ENCODE assay signal across 10 mouse cellular contexts in the genomic region with DNA sequence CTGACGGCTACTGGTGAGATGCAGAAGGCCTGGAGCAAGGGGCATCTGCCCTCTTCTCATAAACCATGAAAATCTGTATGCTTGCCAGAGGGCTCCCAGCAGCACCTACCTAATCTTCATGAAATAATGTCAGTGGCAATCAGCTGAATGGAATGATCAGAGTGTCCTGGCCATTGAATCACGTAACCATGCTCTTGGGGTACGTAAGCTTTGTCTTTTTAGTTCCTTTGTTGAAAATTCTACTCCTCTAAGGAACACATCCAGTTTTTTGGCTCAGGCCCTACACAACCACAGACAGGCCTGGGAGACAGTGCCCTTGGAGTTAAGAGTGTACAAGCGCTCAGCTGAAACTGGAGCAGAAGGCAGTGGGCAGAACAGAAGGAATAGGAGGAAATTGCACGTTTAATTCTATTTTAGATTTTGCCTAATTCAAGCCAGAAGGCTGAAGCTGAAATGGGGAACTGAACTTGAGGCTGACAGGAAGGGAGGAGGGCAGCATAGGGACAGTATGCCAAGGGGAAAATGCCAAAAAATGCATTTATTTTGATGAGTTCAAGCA.
DNase-seq lines count a peak whose midpoint lies in the region; ATAC-seq and TF ChIP-seq lines count a peak whose summit lies in the region.
"Had no signal": no experiment of that assay in that cellular context is flagged by ENCODE, and none has a peak within 500 bp of the region (broad histone marks: within the 10 kb centered on the region; RNA-seq: fewer than 3 reads in every experiment).

No protein-coding gene starts in this region.

- H3K9me3 ChIP-seq in hindbrain, postnatal 0 days (ENCODE audit: low read length): no peaks in the 10 kb centered on the region
- H3K9me3 ChIP-seq in hindbrain, embryonic 11.5 days (ENCODE audit: control insufficient read depth, low read length): no peaks in the 10 kb centered on the region
- H3K9me3 ChIP-seq in intestine, postnatal 0 days (ENCODE audit: control insufficient read depth): no peaks in the 10 kb centered on the region
- H3K9me3 ChIP-seq: neural tube, embryonic 13.5 days had no signal

- no peak for TF ChIP-seq CTCF in hindbrain, postnatal 0 days (IDR thresholded peaks at IDR 0.05; ENCODE audit: low read depth)
- TF ChIP-seq CTCF in intestine, postnatal 0 days (IDR thresholded peaks at IDR 0.05; ENCODE audit: low read depth): no peak

- H3K27me3 ChIP-seq in hindbrain, postnatal 0 days (ENCODE audit: insufficient read depth, low read length): no peaks in the 10 kb centered on the region
- no peaks in the 10 kb centered on the region for H3K27me3 ChIP-seq in hindbrain, embryonic 11.5 days (ENCODE audit: control insufficient read depth, insufficient read depth, low read length)
- H3K27me3 ChIP-seq in intestine, postnatal 0 days (replicated peaks; ENCODE audit: control insufficient read depth, insufficient read depth, low read length): no peaks in the 10 kb centered on the region
- H3K27me3 ChIP-seq: neural tube, embryonic 13.5 days had no signal

- peaks cover 56% of the 10 kb centered on the region for H3K36me3 ChIP-seq in hindbrain, postnatal 0 days (ENCODE audit: insufficient read depth, low read length)
- no peaks in the 10 kb centered on the region for H3K36me3 ChIP-seq in hindbrain, embryonic 11.5 days (ENCODE audit: control insufficient read depth, insufficient read depth, low read length)
- peaks cover 83% of the 10 kb centered on the region for H3K36me3 ChIP-seq in intestine, postnatal 0 days (ENCODE audit: control insufficient read depth, insufficient read depth)

- DNase-seq in hindbrain, postnatal 0 days (ENCODE audit: low spot score): peak; percentile 23
- no peak for DNase-seq in hindbrain, embryonic 11.5 days (ENCODE audit: low spot score)
- peak; percentile 83 for DNase-seq in cerebellum, adult 9-10 months
- DNase-seq in embryo, embryonic 10 days (ENCODE audit: low spot score): no peak
- DNase-seq: gastrocnemius, postnatal 10 days; kidney, postnatal 36 days had no signal

- no peak overlapping the region for H3K9ac ChIP-seq in hindbrain, postnatal 0 days (replicated peaks; ENCODE audit: low read length)
- no peak overlapping the region for H3K9ac ChIP-seq in hindbrain, embryonic 11.5 days (ENCODE audit: low read depth, low read length)
- no peak overlapping the region for H3K9ac ChIP-seq in intestine, postnatal 0 days (ENCODE audit: low read depth, low read length)
- H3K9ac ChIP-seq: neural tube, embryonic 13.5 days had no signal

- H3K4me1 ChIP-seq in hindbrain, postnatal 0 days (ENCODE audit: insufficient read depth, low read length): no peaks in the 10 kb centered on the region
- H3K4me1 ChIP-seq in hindbrain, embryonic 11.5 days (replicated peaks; ENCODE audit: control insufficient read depth, insufficient read depth, low read length): no peaks in the 10 kb centered on the region
- no peaks in the 10 kb centered on the region for H3K4me1 ChIP-seq in intestine, postnatal 0 days (replicated peaks; ENCODE audit: control insufficient read depth, insufficient read depth, low read length)
- H3K4me1 ChIP-seq: neural tube, embryonic 13.5 days had no signal

- no peak overlapping the region for H3K4me2 ChIP-seq in hindbrain, postnatal 0 days (ENCODE audit: low read depth, low read length)
- no peak overlapping the region for H3K4me2 ChIP-seq in hindbrain, embryonic 11.5 days (replicated peaks; ENCODE audit: low read depth, low read length)
- H3K4me2 ChIP-seq in intestine, postnatal 0 days (replicated peaks; ENCODE audit: low read depth): no peak overlapping the region
- H3K4me2 ChIP-seq: neural tube, embryonic 13.5 days had no signal

- H3K27ac ChIP-seq in hindbrain, postnatal 0 days: peak overlapping the region; percentile 28
- H3K27ac ChIP-seq in hindbrain, embryonic 11.5 days (ENCODE audit: low read depth, low read length): no peak overlapping the region
- H3K27ac ChIP-seq in intestine, postnatal 0 days (ENCODE audit: low read depth, low read length): no peak overlapping the region
- H3K27ac ChIP-seq: neural tube, embryonic 13.5 days had no signal

- peak; percentile 47; the same call in 1 of the 2 replicates for ATAC-seq in hindbrain, postnatal 0 days
- no peak for ATAC-seq in hindbrain, embryonic 11.5 days (ENCODE audit: low FRiP score)
- ATAC-seq in granulocyte monocyte progenitor cell, adult 5-6 weeks (replicated peaks; ENCODE audit: poor library complexity, severe bottlenecking): peak; percentile 77
- peak; percentile 68 for ATAC-seq in megakaryocyte, adult 5-6 weeks (ENCODE audit: poor library complexity, severe bottlenecking)
- no peak for ATAC-seq in intestine, postnatal 0 days

- no peak overlapping the region for H3K4me3 ChIP-seq in hindbrain, postnatal 0 days (ENCODE audit: low read length)
- H3K4me3 ChIP-seq in hindbrain, embryonic 11.5 days (ENCODE audit: low read depth, low read length): no peak overlapping the region
- no peak overlapping the region for H3K4me3 ChIP-seq in intestine, postnatal 0 days (ENCODE audit: low read depth, low read length)
- H3K4me3 ChIP-seq: neural tube, embryonic 13.5 days had no signal

- 55% methylated on average over 5 of the region's 5 CpGs for WGBS in hindbrain, postnatal 0 days
- WGBS in hindbrain, embryonic 11.5 days: 90% methylated on average over 5 of the region's 5 CpGs
- 86% methylated on average over 5 of the region's 5 CpGs for WGBS in intestine, postnatal 0 days

Comparison
In these comparisons a context has a peak if more than half of its experiments do, and no peak if none do; other contexts are left out.
1. ATAC-seq: peak in hindbrain, postnatal 0 days (single experiment), granulocyte monocyte progenitor cell, adult 5-6 weeks (single experiment) and megakaryocyte, adult 5-6 weeks (single experiment); none in hindbrain, embryonic 11.5 days (single experiment) and intestine, postnatal 0 days (single experiment).
2. DNase-seq: peak in hindbrain, postnatal 0 days (single experiment) and cerebellum, adult 9-10 months (single experiment); none in hindbrain, embryonic 11.5 days (single experiment) and embryo, embryonic 10 days (single experiment).